Mouse (Mus musculus): ENCODE measurements around the gene Mthfd2.

- TF ChIP-seq CTCF (IDR thresholded peaks at IDR 0.05; ENCODE audit: low read depth), result no peak
- no peak for TF ChIP-seq EP300 (IDR thresholded peaks at IDR 0.05; ENCODE audit: low read depth)
Observed at GRCm38 (mm10) chr6:83277151-83277550, 48.6 kb downstream of the Mthfd2 start.
